Mouse (Mus musculus) erythroblast, embryonic 14.5 days (primary cell): ENCODE data around the gene Nmt1.

Source experiments
- GATA1 ChIP-seq: IDR thresholded peaks from 2 replicates; pipeline ENCODE4 v1.6.1; 2012; ENCODE audit warnings: low read length, inconsistent platforms, mixed read lengths
- TAL1 ChIP-seq: IDR thresholded peaks from 3 replicates; pipeline ENCODE4 v1.6.1; 2012; ENCODE audit warnings: low read length, inconsistent platforms, mixed read lengths

GRCm38 (mm10) chr11:102996385-102996784, 31.6 kb upstream of the Nmt1 start:
- TF ChIP-seq TAL1 (no peak), GATA1 (no peak)
